Mouse (Mus musculus) thymus, adult 2 months (tissue): ENCODE data around the gene Cd63.

Experiments
- CTCF ChIP-seq: fragments of 200-500 bp; IDR thresholded peaks from 2 replicates; pipeline ENCODE4 v1.5.1; 2012; ENCODE audit warnings: mild to moderate bottlenecking, control low read depth, low read length, moderate library complexity, borderline replicate concordance; ENCODE audit not compliant: control insufficient read depth, poor library complexity, insufficient read depth; ENCODE audit errors: extremely low read depth
- POLR2A ChIP-seq: fragments of 200-500 bp; IDR thresholded peaks from 2 replicates; pipeline ENCODE4 v1.6.1; 2012; ENCODE audit warnings: mild to moderate bottlenecking, low read length, control low read depth, moderate library complexity; ENCODE audit not compliant: control insufficient read depth, poor library complexity, insufficient read depth; ENCODE audit errors: extremely low read depth

GRCm38 (mm10) chr10:128920736-128921161 is 20.0 kb downstream of the Cd63 start:
- TF ChIP-seq CTCF, result no peak
- no peak for TF ChIP-seq POLR2A
